16 mouse cellular contexts compared by ENCODE assay signal in genomic region chr5:89251806-89252205, GRCm38 (mm10).
A peak's percentile ranks its signal among the peaks of the same experiment; 100 is the strongest.
DNase-seq lines count a peak whose midpoint lies in the region.
"Had no signal": no experiment of that assay in that cellular context is flagged by ENCODE, and none has a peak within 500 bp of the region (broad histone marks: within the 10 kb centered on the region; RNA-seq: fewer than 3 reads in every experiment).

No protein-coding gene starts in this region.

- DNase-seq in frontal cortex, adult 2 months (ENCODE audit: extremely low spot score in 1 of 2, low spot score in 1 of 2): peak; percentile 7 to 46
- DNase-seq in frontal cortex, postnatal 25 days (ENCODE audit: low spot score in 2 of 2): no peak
- DNase-seq in left cerebral cortex, adult 9 months (ENCODE audit: low spot score in 2 of 2): peak; percentile 5 to 33
- no peak for DNase-seq in left cerebral cortex, postnatal 14 days (ENCODE audit: low spot score in 2 of 2)
- DNase-seq in right cerebral cortex, adult 18-20 months: peak; percentile 43
- no peak for DNase-seq in right cerebral cortex, postnatal 4 days
- DNase-seq in telencephalon, adult 2 months (ENCODE audit: low read depth, low spot score): peak; percentile 36
- DNase-seq in urinary bladder, adult 18-20 months (ENCODE audit: low spot score in 2 of 2): no peak
- DNase-seq: adrenal gland, adult 2 months; adrenal gland, postnatal 10 days; adrenal gland, postnatal 25 days; cerebellum, adult 11-12 months; cerebellum, adult 2 months; cerebellum, adult 9-10 months; cerebellum, postnatal 10 days; cerebellum, postnatal 25 days had no signal

- intact Hi-C loops in left cerebral cortex, postnatal 14 days (cut with DNase I): no loop called here

Comparison
In these comparisons a context has a peak if more than half of its experiments do, and no peak if none do; other contexts are left out.
1. DNase-seq: peak in frontal cortex, adult 2 months (2 of 2), left cerebral cortex, adult 9 months (2 of 2), right cerebral cortex, adult 18-20 months (single experiment) and telencephalon, adult 2 months (single experiment); none in frontal cortex, postnatal 25 days (0 of 2), left cerebral cortex, postnatal 14 days (0 of 2), right cerebral cortex, postnatal 4 days (single experiment) and urinary bladder, adult 18-20 months (0 of 2).